ENCODE assay signal across 10 mouse cellular contexts in the genomic region with DNA sequence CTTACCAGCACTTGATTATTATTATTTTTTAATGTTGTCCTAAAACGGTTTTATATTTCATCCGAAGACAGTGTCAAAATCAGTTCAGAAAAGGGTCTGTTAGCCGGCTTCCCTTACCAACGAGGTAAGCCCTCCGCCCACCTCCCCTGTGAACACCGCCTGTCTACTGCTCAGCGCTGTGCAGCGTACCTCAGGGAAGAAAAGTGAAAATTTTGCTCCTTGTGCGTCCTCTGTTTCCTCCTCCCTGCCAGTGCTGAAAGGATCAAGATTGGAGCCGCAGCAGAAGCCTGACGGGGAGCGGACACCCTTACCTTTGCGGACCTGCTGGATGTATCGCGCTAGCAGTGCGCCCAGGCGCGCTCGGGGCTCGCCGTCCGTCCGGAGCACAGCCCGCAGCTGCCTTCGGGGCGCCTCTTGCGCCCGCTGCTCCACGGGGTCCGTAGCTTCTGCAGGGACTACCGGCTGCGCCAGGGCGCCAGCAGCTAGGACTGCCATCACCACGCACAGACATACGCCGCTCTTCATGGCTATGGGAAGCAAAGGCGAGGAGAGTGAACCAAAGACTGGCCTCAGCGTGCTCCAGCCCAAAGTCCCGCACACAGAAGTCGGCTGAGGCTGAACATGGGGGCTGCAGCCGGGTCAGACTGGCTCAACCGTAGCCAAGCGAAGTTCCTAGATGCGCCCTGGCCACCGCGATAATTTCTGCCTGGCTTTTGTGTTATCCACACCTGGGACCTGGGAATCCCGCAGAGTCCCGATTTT. TPM values are rescaled to one million over a fixed set of nuclear protein-coding genes. Genes with fewer than 3 reads are reported as not detected.
DNase-seq lines count a peak whose midpoint lies in the region; ATAC-seq lines count a peak whose summit lies in the region.
"Had no signal": no experiment of that assay in that cellular context is flagged by ENCODE, and none has a peak within 500 bp of the region (broad histone marks: within the 10 kb centered on the region; RNA-seq: fewer than 3 reads in every experiment).

No protein-coding gene starts in this region.

- peaks cover 7% of the 10 kb centered on the region; the same call in 1 of the 2 replicates for H3K4me1 ChIP-seq in embryonic facial prominence, embryonic 12.5 days
- H3K4me1 ChIP-seq in intestine, embryonic 16.5 days (ENCODE audit: control insufficient read depth, insufficient read depth, low read length), result peaks cover 14% of the 10 kb centered on the region

- peak overlapping the region; percentile 28 for H3K4me3 ChIP-seq in embryonic facial prominence, embryonic 12.5 days
- H3K4me3 ChIP-seq in intestine, embryonic 16.5 days (ENCODE audit: low read length), result peak overlapping the region; percentile 33

- intact Hi-C loops in left cerebral cortex, postnatal 36 days (cut with DNase I), result no loop called here

- no peak overlapping the region for H3K27ac ChIP-seq in embryonic facial prominence, embryonic 12.5 days
- H3K27ac ChIP-seq in intestine, embryonic 16.5 days (ENCODE audit: low read length), result no peak overlapping the region

- H3K9ac ChIP-seq in embryonic facial prominence, embryonic 12.5 days, result peak overlapping the region; percentile 21
- H3K9ac ChIP-seq in intestine, embryonic 16.5 days (ENCODE audit: low read depth, low read length), result peak overlapping the region; percentile 39

- 2% methylated on average over 48 of the region's 48 CpGs for WGBS in embryonic facial prominence, embryonic 12.5 days
- 2% methylated on average over 48 of the region's 48 CpGs for WGBS in intestine, embryonic 16.5 days

- H3K4me2 ChIP-seq in embryonic facial prominence, embryonic 12.5 days (replicated peaks), result peak overlapping the region; percentile 51
- H3K4me2 ChIP-seq in intestine, embryonic 16.5 days (ENCODE audit: low read depth, low read length), result peak overlapping the region; percentile 53

- peak; percentile 46 to 48 for DNase-seq in left cerebral cortex, postnatal 36 days (ENCODE audit: low spot score in 2 of 2)
- no peak for DNase-seq in left cerebral cortex, adult 8-10 months (ENCODE audit: low spot score in 2 of 2)
- peak; percentile 38 for DNase-seq in retina, embryonic 14.5 days (ENCODE audit: low spot score)
- no peak for DNase-seq in c-Kit-positive CD71-positive TER-119-positive erythroid progenitor cells, embryonic 14.5 days (ENCODE audit: low spot score)
- no peak for DNase-seq in adrenal gland, adult 18-20 months (ENCODE audit: low spot score in 2 of 2)
- DNase-seq: heart, postnatal 36 days had no signal

- no peaks in the 10 kb centered on the region for H3K9me3 ChIP-seq in embryonic facial prominence, embryonic 12.5 days
- H3K9me3 ChIP-seq in intestine, embryonic 16.5 days (ENCODE audit: control insufficient read depth, low read length), result no peaks in the 10 kb centered on the region

- ATAC-seq in embryonic facial prominence, embryonic 12.5 days (ENCODE audit: insufficient number of reproducible peaks, insufficient read depth, low FRiP score, low TSS enrichment), result no peak
- 0 out of 2 replicates have a peak, but pooled peaks have one; percentile 13 for ATAC-seq in intestine, embryonic 16.5 days
- no peak for ATAC-seq in megakaryocyte-erythroid progenitor cell, adult 5-6 weeks (replicated peaks; ENCODE audit: low FRiP score, low TSS enrichment, poor library complexity, severe bottlenecking)

- no peaks in the 10 kb centered on the region for H3K36me3 ChIP-seq in embryonic facial prominence, embryonic 12.5 days
- H3K36me3 ChIP-seq in intestine, embryonic 16.5 days (ENCODE audit: control insufficient read depth, insufficient read depth, low read length), result no peaks in the 10 kb centered on the region

- peaks cover 62% of the 10 kb centered on the region for H3K27me3 ChIP-seq in embryonic facial prominence, embryonic 12.5 days
- peaks cover 45% of the 10 kb centered on the region for H3K27me3 ChIP-seq in intestine, embryonic 16.5 days (replicated peaks; ENCODE audit: control insufficient read depth, insufficient read depth, low read length)

RNA-seq across cellular contexts. Expression of gene Cck, which starts 1.3 kb away (rescaled TPM):
- 100 to 1,000 TPM; 676 to 879 TPM for total RNA-seq in left cerebral cortex, postnatal 36 days (2021)
- 100 to 1,000 TPM; 514 to 621 (median 567) TPM for total RNA-seq in left cerebral cortex, adult 8-10 months (2022)
- polyA plus RNA-seq in embryonic facial prominence, embryonic 12.5 days (2016; fragmentation: Nextera tagmentation; extraction: Ambion mirVana), result 1.0 and 1.2 TPM in 2 replicates
- 65.7 and 70.7 TPM in 2 replicates for polyA plus RNA-seq in intestine, embryonic 16.5 days (2015; fragmentation: Nextera tagmentation; extraction: Ambion mirVana)
- not detected in 2 replicates for total RNA-seq in megakaryocyte-erythroid progenitor cell, adult 5-6 weeks (2014; fragmentation: Nextera tagmentation)
- total RNA-seq in megakaryocyte-erythroid progenitor cell, adult 5-6 weeks (2017), result not detected in 2 replicates
- 1 to 10 TPM in 1 of 2 experiments, under 1 TPM in 1; 0.77 to 2.7 TPM for total RNA-seq in adrenal gland, adult 18-20 months (2021)
- total RNA-seq: heart, postnatal 36 days; neutrophil, adult 5-6 weeks had no signal

Comparison
In these comparisons a context has a peak if more than half of its experiments do, and no peak if none do; other contexts are left out.
1. DNase-seq: peak in left cerebral cortex, postnatal 36 days (2 of 2) and retina, embryonic 14.5 days (single experiment); none in left cerebral cortex, adult 8-10 months (0 of 2), c-Kit-positive CD71-positive TER-119-positive erythroid progenitor cells, embryonic 14.5 days (single experiment) and adrenal gland, adult 18-20 months (0 of 2).
2. RNA of gene Cck, which starts 1.3 kb away (total RNA-seq): 676 to 879 TPM in left cerebral cortex, postnatal 36 days and 514 to 621 TPM in left cerebral cortex, adult 8-10 months; 0.77 to 2.7 TPM in adrenal gland, adult 18-20 months and not detected in megakaryocyte-erythroid progenitor cell, adult 5-6 weeks; every median in the first group is over 100 times any median in the second.